Mouse (Mus musculus) lung, adult 2 months (tissue): ENCODE measurements around the gene Nptx1.

Experiments
- CTCF ChIP-seq: fragments of 200-500 bp; IDR thresholded peaks from 2 replicates; pipeline ENCODE4 v1.5.1; 2011; ENCODE audit warnings: mild to moderate bottlenecking, low read length, control low read depth; ENCODE audit not compliant: insufficient read depth
- POLR2A ChIP-seq: fragments of 200-500 bp; IDR thresholded peaks from 2 replicates; pipeline ENCODE4 v1.6.1; 2011; ENCODE audit warnings: low read depth, mild to moderate bottlenecking, control low read depth, low read length, borderline replicate concordance; ENCODE audit errors: extremely low read depth

GRCm38 (mm10) chr11:119543816-119544517 is 3.6 kb downstream of the Nptx1 start:
- TF ChIP-seq CTCF = no peak
- TF ChIP-seq POLR2A = no peak
